Mouse (Mus musculus) liver, embryonic 13.5 days (tissue): ENCODE measurements around the gene Slc7a7. TPM values are rescaled to one million over a fixed set of nuclear protein-coding genes. Genes with fewer than 3 reads are reported as not detected.

Source experiments
- ATAC-seq: fragments of 200-750 bp; cut with Nextera tagmentation; 2 replicates; pipeline ENCODE4 v1.8.0; 2017; ENCODE audit warnings: low read depth, mild to moderate bottlenecking, moderate number of reproducible peaks, moderate library complexity
- DNase-seq: peaks from one replicate; pipeline ENCODE4 v3.0.0; 2022
- H3K27ac ChIP-seq: fragments of 300-500 bp; sonication (generic); 2 replicates; pipeline ENCODE4 v1.5.1; 2015; ENCODE audit warnings: moderate library complexity, mild to moderate bottlenecking, inconsistent platforms
- H3K27me3 ChIP-seq: fragments of 300-500 bp; sonication (generic); 2 replicates; pipeline ENCODE4 v1.6.1; 2015; ENCODE audit warnings: mild to moderate bottlenecking, inconsistent platforms
- H3K36me3 ChIP-seq: fragments of 300-500 bp; sonication (generic); 2 replicates; pipeline ENCODE4 v1.6.1; 2015; ENCODE audit warnings: mild to moderate bottlenecking, inconsistent platforms
- H3K4me1 ChIP-seq: fragments of 300-500 bp; sonication (generic); replicated peaks from 2 replicates; pipeline ENCODE4 v1.6.1; 2015; ENCODE audit warnings: inconsistent platforms
- H3K4me2 ChIP-seq: fragments of 300-500 bp; sonication (generic); 2 replicates; pipeline ENCODE4 v1.6.1; 2015; ENCODE audit warnings: inconsistent platforms, mild to moderate bottlenecking, moderate library complexity
- H3K4me3 ChIP-seq: fragments of 300-500 bp; sonication (generic); replicated peaks from 2 replicates; pipeline ENCODE4 v1.5.1; 2015; ENCODE audit warnings: mild to moderate bottlenecking, inconsistent platforms
- H3K9ac ChIP-seq: fragments of 300-500 bp; sonication (generic); 2 replicates; pipeline ENCODE4 v1.6.1; 2015; ENCODE audit warnings: mild to moderate bottlenecking, inconsistent platforms
- H3K9me3 ChIP-seq: fragments of 300-500 bp; sonication (generic); replicated peaks from 2 replicates; pipeline ENCODE4 v1.6.1; 2016; ENCODE audit warnings: inconsistent platforms
- WGBS: fragments of 180-500 bp; shearing (Covaris S2); methylation state at CpG from one replicate; pipeline ENCODE4 v1.1.7; 2015; ENCODE audit not compliant: insufficient replicate concordance; 5-methylcytosine and 5-hydroxymethylcytosine counted together
- polyA plus RNA-seq: library from polyadenylated mRNA; unstranded; fragments of >200 nt; fragmentation: Nextera tagmentation; extraction: Ambion mirVana; gene quantifications from 2 replicates; pipeline ENCODE4 v1.2.1, GENCODE M21; 2015

The Slc7a7 gene
- 8.6 and 10.3 TPM in 2 replicates for polyA plus RNA-seq

DNA sequence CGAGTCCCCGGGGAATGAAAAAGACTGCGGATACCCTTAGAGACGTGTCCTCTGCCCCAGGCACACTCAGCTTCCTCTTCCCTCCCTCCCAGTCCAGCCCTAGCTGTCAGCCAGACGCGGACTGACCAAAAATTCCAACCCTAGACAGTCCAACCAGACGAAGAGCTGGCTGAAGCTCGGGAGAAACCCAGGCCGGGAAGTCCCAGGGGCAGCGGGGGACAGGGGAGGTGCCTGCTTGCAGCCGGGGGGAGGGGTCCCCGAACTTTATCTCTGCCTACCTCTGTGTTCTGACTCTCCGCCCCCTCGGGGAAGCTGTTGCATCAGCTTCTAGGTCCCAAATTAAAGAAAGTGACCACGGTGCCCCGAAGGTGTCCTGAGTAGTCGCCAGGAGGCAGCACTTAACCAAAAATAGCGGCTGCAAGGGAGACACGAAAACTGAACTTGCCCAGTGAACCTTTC is at the start of gene Slc7a7:
TSS of gene Slc7a7 (minus strand) at position 158 of the 459 bp plus-strand sequence.
- peak; percentile 75 for ATAC-seq
- H3K27me3 ChIP-seq: 0 out of 2 replicates have a peak, but pooled peaks cover 4% of the 10 kb centered on the region
- H3K36me3 ChIP-seq: no peaks in the 10 kb centered on the region
- H3K27ac ChIP-seq: peak within 1 kb of the TSS; percentile 44; the same call in 1 of the 2 replicates
- peak within 1 kb of the TSS; percentile 68 for H3K9ac ChIP-seq
- H3K4me3 ChIP-seq: peak within 1 kb of the TSS; percentile 47
- peaks cover 43% of the 10 kb centered on the region for H3K4me1 ChIP-seq
- H3K9me3 ChIP-seq: no peaks in the 10 kb centered on the region
- 5% methylated on average over 19 of the region's 19 CpGs for WGBS
- DNase-seq: peak; percentile 52
- H3K4me2 ChIP-seq: peak within 1 kb of the TSS; percentile 64

DNA sequence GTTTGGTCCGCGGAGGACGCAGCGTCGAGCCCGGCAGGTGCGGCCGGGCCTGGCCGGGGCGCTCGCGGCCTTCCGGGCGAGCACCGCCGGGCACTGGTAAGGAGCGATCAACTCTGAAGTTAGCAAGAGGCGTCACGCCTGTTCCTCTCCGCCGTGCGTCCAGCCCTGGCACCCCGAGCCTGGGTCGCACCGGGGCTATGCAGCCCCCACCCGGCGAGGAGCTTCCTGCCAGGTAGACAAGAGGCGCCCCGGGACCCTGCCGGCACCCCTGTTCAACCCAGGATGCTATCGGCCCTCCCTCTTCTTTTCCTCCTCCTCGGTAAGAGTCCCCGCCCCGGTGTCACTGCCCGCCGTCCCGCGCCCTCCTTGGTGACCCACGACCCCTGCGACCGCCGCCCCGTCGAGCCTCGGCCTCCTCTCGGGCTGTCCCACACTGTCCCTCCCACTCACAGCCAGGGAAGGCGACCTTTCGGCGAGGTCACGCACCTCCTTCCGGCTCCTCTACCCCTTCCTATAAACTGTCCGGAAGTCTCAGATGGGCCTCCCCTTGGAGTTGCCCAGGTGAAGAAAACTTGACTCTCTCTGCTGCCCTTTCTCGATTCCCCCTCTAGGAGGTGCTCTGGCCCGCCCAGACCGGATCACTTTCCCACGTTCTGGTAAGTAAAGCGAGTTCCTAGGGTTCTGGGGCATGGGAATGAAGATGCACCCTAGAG is 46.9 kb upstream of the Slc7a7 start:
- H3K27me3 ChIP-seq: no peaks in the 10 kb centered on the region
- H3K9me3 ChIP-seq: no peaks in the 10 kb centered on the region
- peaks cover 40% of the 10 kb centered on the region for H3K4me1 ChIP-seq
- peak; percentile 75 for ATAC-seq
- WGBS: 1% methylated on average over 56 of the region's 57 CpGs
- peak; percentile 77 for DNase-seq
- H3K27ac ChIP-seq: peak overlapping the region; percentile 94
- peak overlapping the region; percentile 86 for H3K4me2 ChIP-seq
- peaks cover 33% of the 10 kb centered on the region for H3K36me3 ChIP-seq
- H3K4me3 ChIP-seq: peak overlapping the region; percentile 93
- H3K9ac ChIP-seq: peak overlapping the region; percentile 94

DNA sequence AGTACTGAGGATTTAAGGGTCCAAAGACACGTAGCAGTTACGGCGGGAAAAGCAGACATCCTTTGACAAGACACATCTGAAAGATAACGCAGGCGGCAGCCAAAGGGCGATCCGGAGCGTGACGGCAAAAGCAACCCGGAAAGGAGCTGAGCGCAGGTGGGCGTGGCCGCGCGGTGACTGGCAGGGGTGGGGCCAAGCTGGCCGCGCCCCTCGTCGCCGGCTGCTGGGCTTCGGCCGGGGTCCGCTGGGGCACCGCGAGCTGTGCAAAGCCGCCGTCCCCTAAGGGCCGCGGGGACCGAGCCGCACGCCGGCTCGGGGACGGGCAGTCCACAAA is 46.3 kb upstream of the Slc7a7 start, which contains the start of gene Lrp10:
TSS of gene Lrp10 (plus strand) at position 179 of the 334 bp plus-strand sequence.
- ATAC-seq (peak; percentile 86), DNase-seq (peak; percentile 90)
- no peaks in the 10 kb centered on the region for H3K27me3 ChIP-seq
- H3K4me2 ChIP-seq: peak within 1 kb of the TSS; percentile 86
- H3K9ac ChIP-seq: peak within 1 kb of the TSS; percentile 94
- H3K36me3 ChIP-seq: peaks cover 28% of the 10 kb centered on the region
- 0% methylated on average over 31 of the region's 35 CpGs for WGBS
- peak within 1 kb of the TSS; percentile 93 for H3K4me3 ChIP-seq
- H3K27ac ChIP-seq: peak within 1 kb of the TSS; percentile 94
- no peaks in the 10 kb centered on the region for H3K9me3 ChIP-seq
- peaks cover 40% of the 10 kb centered on the region for H3K4me1 ChIP-seq

DNA sequence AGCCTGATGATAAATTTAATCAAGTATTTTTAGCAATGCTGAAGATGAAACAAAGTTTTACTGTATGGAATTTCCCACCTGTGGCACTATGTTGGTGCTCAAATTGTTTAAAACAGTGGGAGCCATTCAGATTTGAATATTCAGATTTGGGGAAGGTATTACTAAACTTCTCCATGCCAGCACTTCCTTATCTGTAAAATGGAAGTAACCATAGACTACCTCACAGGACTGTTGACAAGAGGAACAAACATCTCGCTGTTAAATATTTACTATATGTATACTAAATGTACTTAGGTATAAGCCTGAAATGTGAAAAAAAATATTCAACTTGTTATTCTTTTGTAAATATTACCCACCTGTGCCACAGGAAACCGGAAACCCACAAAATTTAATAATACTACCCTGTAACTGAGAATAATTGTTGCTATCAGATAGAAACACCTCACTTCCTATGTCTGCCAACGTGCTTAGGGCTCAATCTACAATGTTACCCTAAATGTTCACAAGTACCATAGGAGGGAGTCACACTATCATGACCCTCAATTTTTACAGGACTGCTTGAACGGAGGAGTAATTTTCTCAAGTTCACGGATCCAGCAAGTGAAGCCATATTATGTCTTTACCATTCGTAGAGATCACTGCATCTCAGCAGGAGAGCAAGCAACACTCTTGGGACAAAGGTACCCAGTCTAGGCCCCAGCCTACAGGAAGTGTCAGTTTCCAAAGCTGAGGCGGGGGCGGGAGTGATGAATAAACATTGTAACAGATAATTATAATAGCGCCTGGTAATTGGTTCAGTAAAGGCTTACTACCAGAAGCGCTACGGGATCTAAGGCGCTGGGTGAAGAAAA is 45.8 kb upstream of the Slc7a7 start:
- peak overlapping the region; percentile 94 for H3K27ac ChIP-seq
- peak overlapping the region; percentile 93 for H3K4me3 ChIP-seq
- H3K9me3 ChIP-seq: no peaks in the 10 kb centered on the region
- H3K9ac ChIP-seq: peak overlapping the region; percentile 94
- DNase-seq (no peak), ATAC-seq (peak; percentile 47)
- no peaks in the 10 kb centered on the region for H3K27me3 ChIP-seq
- peaks cover 22% of the 10 kb centered on the region for H3K36me3 ChIP-seq
- H3K4me2 ChIP-seq: peak overlapping the region; percentile 86
- peaks cover 40% of the 10 kb centered on the region for H3K4me1 ChIP-seq
- WGBS: 9% methylated on average over 12 of the region's 12 CpGs

DNA sequence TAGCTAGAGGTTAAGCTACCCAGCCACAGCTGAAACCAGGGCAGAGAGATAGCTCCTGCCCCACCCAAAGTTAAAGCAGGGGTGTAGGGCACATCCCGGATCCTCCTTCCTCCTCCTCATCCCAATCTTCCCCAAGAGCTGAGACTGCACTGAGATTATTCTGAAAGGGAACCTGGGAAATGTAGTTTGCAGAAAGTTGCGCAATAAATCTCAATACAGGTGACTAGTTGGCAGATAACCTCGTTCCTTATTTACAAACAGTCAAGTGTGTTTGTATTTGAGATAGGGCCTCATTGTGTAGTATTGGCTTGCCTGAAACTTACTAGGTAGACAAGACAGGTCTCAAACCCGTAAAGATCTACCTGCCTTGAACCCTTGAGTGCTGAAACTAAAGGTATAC is 44.6 kb upstream of the Slc7a7 start:
- no peaks in the 10 kb centered on the region for H3K27me3 ChIP-seq
- no peak overlapping the region for H3K4me3 ChIP-seq
- peaks cover 40% of the 10 kb centered on the region for H3K4me1 ChIP-seq
- 58% methylated on average over 4 of the region's 4 CpGs for WGBS
- no peaks in the 10 kb centered on the region for H3K9me3 ChIP-seq
- no peak for DNase-seq
- peaks cover 10% of the 10 kb centered on the region for H3K36me3 ChIP-seq
- no peak for ATAC-seq
- no peak overlapping the region for H3K4me2 ChIP-seq
- H3K9ac ChIP-seq: no peak overlapping the region
- H3K27ac ChIP-seq: peak overlapping the region; percentile 5; the same call in 1 of the 2 replicates

DNA sequence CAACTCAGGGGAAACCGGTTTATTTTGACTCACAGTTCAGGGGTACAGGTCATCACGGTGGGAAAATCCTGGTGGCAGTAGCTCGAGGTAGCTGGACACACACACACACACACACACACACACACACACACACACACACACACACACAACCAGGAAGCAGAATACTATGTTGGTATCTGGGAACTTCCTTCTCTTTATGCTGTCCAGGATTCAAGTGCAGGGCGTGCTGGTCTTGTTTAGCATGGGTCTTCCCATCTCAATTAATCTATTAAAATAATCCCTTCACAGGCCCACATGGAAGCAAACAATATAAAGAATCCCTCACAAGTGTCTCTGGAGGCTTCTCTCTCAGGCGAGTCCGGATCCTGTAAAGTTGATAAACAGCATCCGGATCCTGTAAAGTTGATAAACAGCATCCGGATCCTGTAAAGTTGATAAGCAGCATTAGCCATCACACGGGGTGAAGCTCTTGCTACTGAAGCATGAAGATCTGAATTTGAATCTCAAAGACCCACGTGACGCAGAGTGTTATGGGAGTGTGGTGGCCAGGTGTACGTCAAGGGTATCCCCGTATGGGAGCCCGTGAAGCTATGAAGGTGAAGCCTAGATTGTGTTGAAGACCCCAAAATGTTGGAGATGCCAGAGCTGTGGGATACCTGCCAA is 40.5 kb upstream of the Slc7a7 start:
- H3K27ac ChIP-seq: no peak overlapping the region
- ATAC-seq (no peak), DNase-seq (no peak)
- no peaks in the 10 kb centered on the region for H3K9me3 ChIP-seq
- H3K36me3 ChIP-seq: no peaks in the 10 kb centered on the region
- 60% methylated on average over 14 of the region's 14 CpGs for WGBS
- H3K4me2 ChIP-seq: no peak overlapping the region
- peaks cover 23% of the 10 kb centered on the region for H3K4me1 ChIP-seq
- H3K27me3 ChIP-seq: 0 out of 2 replicates have a peak, but pooled peaks cover 5% of the 10 kb centered on the region
- H3K4me3 ChIP-seq: no peak overlapping the region
- H3K9ac ChIP-seq: no peak overlapping the region

DNA sequence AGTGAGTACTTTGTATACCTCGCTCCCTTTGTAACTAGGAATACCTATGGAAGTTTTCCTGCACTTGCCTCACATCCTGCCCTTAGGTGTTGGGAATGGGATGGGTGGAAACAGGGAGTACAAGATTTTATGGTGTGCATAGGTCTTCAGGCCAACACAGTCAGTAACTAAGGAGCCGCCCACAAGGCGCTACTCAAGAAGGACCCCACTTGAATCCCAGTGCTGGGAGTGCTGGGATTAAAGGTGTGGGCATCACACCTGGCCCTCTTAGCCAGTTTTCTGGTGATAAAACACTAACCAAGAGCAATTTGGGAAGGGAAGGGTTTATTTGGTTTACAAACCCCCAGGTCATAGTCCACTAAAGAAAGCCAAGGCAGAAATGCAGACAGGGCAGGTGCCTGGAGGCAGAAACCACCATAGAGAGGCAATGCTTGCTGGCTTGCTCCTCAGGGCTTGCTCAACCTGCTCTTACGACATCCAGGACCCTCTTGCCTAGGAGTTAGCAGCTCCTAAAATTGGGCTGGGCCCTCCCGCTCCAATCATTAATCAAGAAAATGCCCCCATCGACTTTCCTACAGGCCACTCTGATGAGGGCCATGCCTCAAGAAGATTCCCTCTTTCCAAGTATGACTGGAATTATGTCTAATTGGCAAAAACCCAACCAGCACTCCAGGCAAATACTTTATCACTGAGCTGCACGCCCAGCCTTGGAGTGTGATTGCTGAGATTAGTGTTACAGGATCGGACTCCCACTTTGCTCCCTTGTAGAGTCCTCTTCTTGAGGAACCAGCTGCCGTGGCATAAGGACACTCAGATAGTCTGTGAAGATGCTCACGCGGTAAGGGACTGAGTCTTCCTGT is 37.3 kb upstream of the Slc7a7 start:
- 48% methylated on average over 11 of the region's 11 CpGs for WGBS

DNA sequence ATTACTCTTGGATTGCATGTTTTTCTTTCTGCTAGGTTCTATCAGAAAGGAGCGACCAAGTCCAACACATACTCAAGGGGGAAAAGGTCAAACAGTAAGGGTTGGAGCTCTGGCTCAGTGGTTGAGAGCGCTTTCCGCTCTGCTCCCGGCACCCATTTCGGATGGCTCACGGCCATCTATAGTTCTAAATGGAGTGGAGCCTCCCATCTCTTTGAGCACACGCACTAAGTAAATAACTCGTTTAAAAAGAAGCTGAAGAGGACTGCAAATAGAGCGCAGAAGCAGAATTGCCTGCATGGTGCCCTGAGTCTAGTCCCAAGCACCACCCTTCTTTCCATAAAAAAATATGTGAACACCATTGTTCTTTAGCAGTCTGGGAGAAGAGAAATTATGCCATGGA is 36.0 kb upstream of the Slc7a7 start:
- Histone ChIP-seq H3K4me1 (peaks cover 19% of the 10 kb centered on the region), H3K27me3 (0 out of 2 replicates have a peak, but pooled peaks cover 5% of the 10 kb centered on the region), H3K36me3 (no peaks in the 10 kb centered on the region), H3K4me2 (no peak overlapping the region), H3K27ac (no peak overlapping the region), H3K9ac (no peak overlapping the region), H3K4me3 (no peak overlapping the region), H3K9me3 (no peaks in the 10 kb centered on the region)
- no peak for DNase-seq
- WGBS: 80% methylated on average over 9 of the region's 9 CpGs
- ATAC-seq: no peak

More for the DNA sequence above, 37.3 kb upstream of the Slc7a7 start:
- Histone ChIP-seq H3K9me3 (no peaks in the 10 kb centered on the region), H3K27me3 (0 out of 2 replicates have a peak, but pooled peaks cover 5% of the 10 kb centered on the region), H3K4me1 (peaks cover 12% of the 10 kb centered on the region), H3K27ac (no peak overlapping the region), H3K4me3 (no peak overlapping the region), H3K9ac (no peak overlapping the region), H3K36me3 (no peaks in the 10 kb centered on the region), H3K4me2 (no peak overlapping the region)
- DNase-seq (no peak), ATAC-seq (no peak)

DNA sequence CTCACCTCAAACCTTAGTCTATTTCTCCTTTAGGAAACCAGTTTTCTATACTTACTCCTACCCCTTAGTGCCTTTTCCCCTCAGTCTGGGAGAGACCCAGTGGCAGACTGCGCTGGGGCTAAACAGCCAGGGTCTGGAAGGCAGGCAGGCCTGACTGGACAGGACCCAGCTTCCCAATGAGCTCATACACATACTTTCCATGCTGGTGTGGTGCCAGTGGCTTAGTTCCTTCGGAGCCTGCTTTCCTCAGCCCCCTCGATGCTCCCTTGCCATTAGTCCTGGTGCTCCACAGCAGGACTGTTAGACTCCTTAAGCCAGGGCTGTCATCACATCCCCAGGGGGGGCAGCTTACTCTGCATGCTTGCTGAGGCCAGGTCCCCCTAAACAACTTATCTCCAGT is 27.9 kb upstream of the Slc7a7 start:
- peak; percentile 33; the same call in 1 of the 2 replicates for ATAC-seq
- no peak for DNase-seq
- WGBS: 52% methylated on average over 3 of the region's 3 CpGs
- Histone ChIP-seq H3K27me3 (peaks cover 2% of the 10 kb centered on the region; the same call in 1 of the 2 replicates), H3K4me1 (peaks cover 38% of the 10 kb centered on the region), H3K9me3 (no peaks in the 10 kb centered on the region), H3K9ac (peak overlapping the region; percentile 34; the same call in 1 of the 2 replicates), H3K4me2 (no peak overlapping the region), H3K4me3 (no peak overlapping the region), H3K27ac (peak overlapping the region; percentile 13; the same call in 1 of the 2 replicates), H3K36me3 (peaks cover 4% of the 10 kb centered on the region; the same call in 1 of the 2 replicates)
